11 mouse cellular contexts compared by ENCODE assay signal in the genomic region with DNA sequence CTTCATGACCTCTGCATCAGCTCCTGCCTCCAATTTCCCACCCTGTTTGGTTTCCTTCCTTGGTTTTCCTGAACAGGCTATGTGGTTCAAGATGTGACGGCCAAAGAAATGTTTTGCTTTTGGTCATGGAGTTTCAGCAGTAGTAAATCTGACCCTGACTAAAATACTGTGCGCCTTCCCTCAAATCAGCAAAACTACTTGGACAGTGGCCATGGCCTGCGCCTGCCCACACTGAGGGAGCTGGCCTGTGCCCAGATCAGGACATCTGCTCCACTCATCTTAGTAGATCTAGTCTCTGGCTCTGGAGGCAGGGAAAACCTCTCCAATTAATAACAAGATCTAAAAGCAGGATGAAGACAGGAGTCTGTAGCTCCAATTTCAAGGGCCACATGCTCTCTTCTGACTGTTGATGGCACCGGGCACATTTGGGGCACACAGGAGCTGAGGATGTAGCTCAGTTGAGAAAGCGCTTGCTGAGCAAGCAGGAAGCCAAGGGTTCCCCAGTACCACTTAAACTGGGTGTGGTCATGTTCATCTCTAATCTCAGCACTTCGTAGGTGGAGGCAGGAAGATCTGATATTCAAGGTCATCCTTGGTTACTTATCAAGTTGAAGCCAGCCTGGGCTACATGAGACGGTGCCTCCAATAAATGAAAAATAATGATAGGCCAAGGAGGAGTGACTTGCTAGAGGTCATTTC.
DNase-seq lines count a peak whose midpoint lies in the region; ATAC-seq and TF ChIP-seq lines count a peak whose summit lies in the region.
"Had no signal": no experiment of that assay in that cellular context is flagged by ENCODE, and none has a peak within 500 bp of the region (broad histone marks: within the 10 kb centered on the region; RNA-seq: fewer than 3 reads in every experiment).

No protein-coding gene starts in this region.

- no peaks in the 10 kb centered on the region for H3K27me3 ChIP-seq in forebrain, embryonic 12.5 days
- H3K27me3 ChIP-seq: embryonic facial prominence, embryonic 15.5 days; limb, embryonic 12.5 days had no signal

- no peaks in the 10 kb centered on the region; the same call in none of the 2 replicates for H3K4me1 ChIP-seq in forebrain, embryonic 12.5 days
- H3K4me1 ChIP-seq: embryonic facial prominence, embryonic 15.5 days had no signal

- no peak for TF ChIP-seq CTCF in left cerebral cortex, adult 2 months (IDR thresholded peaks at IDR 0.05)

- no peak overlapping the region for H3K4me2 ChIP-seq in forebrain, embryonic 12.5 days
- H3K4me2 ChIP-seq: embryonic facial prominence, embryonic 15.5 days; limb, embryonic 12.5 days had no signal

- 93% methylated on average over 7 of the region's 7 CpGs for WGBS in forebrain, embryonic 12.5 days

- peaks cover 17% of the 10 kb centered on the region for H3K36me3 ChIP-seq in forebrain, embryonic 12.5 days (replicated peaks)
- H3K36me3 ChIP-seq: embryonic facial prominence, embryonic 15.5 days; G1E had no signal

- no peak overlapping the region for H3K27ac ChIP-seq in left cerebral cortex, adult 2 months
- H3K27ac ChIP-seq in forebrain, embryonic 12.5 days, result no peak overlapping the region
- H3K27ac ChIP-seq: embryonic facial prominence, embryonic 15.5 days; limb, embryonic 12.5 days had no signal

- peak; percentile 91 for DNase-seq in left cerebral cortex, postnatal 4 days
- no peak for DNase-seq in left cerebral cortex, adult 2 months (ENCODE audit: extremely low spot score in 1 of 2, low spot score in 2 of 2)
- DNase-seq in adrenal gland, adult 8-10 months, result peak; percentile 80
- peak; percentile 74 to 75 for DNase-seq in gastrocnemius, postnatal 36 days
- DNase-seq in layer of hippocampus, adult 18-20 months (ENCODE audit: low spot score in 2 of 2), result peak; percentile 54 to 83
- peak; percentile 33 for DNase-seq in right cerebral cortex, postnatal 25 days
- DNase-seq in embryo, embryonic 10 days (ENCODE audit: low spot score), result no peak

- no peak overlapping the region for H3K9ac ChIP-seq in forebrain, embryonic 12.5 days
- H3K9ac ChIP-seq: embryonic facial prominence, embryonic 15.5 days; limb, embryonic 12.5 days had no signal

- no peaks in the 10 kb centered on the region; the same call in 1 of the 2 replicates for H3K9me3 ChIP-seq in forebrain, embryonic 12.5 days
- H3K9me3 ChIP-seq: embryonic facial prominence, embryonic 15.5 days had no signal

- no peak overlapping the region for H3K4me3 ChIP-seq in left cerebral cortex, adult 2 months
- H3K4me3 ChIP-seq in forebrain, embryonic 12.5 days (replicated peaks), result no peak overlapping the region
- H3K4me3 ChIP-seq: embryonic facial prominence, embryonic 15.5 days; limb, embryonic 12.5 days had no signal

- ATAC-seq in forebrain, embryonic 12.5 days (ENCODE audit: low FRiP score), result no peak

- intact Hi-C loops in left cerebral cortex, postnatal 4 days (cut with DNase I), result no loop called here
- intact Hi-C loops in left cerebral cortex, adult 2 months (cut with DNase I), result no loop called here
- intact Hi-C loops in gastrocnemius, postnatal 36 days (cut with DNase I), result no loop called here

Comparison
In these comparisons a context has a peak if more than half of its experiments do, and no peak if none do; other contexts are left out.
1. DNase-seq: peak in left cerebral cortex, postnatal 4 days (single experiment), adrenal gland, adult 8-10 months (single experiment), gastrocnemius, postnatal 36 days (2 of 2), layer of hippocampus, adult 18-20 months (2 of 2) and right cerebral cortex, postnatal 25 days (single experiment); none in left cerebral cortex, adult 2 months (0 of 2) and embryo, embryonic 10 days (single experiment).